Mouse (Mus musculus) forebrain, embryonic 14.5 days (tissue): ENCODE data around the gene Ifitm10. TPM values are rescaled to one million over a fixed set of nuclear protein-coding genes. Genes with fewer than 3 reads are reported as not detected.
"Not testable (repeated sequence)": the region's sequence is repeated elsewhere in the genome, so short reads cannot be mapped to it uniquely, and the experiment has no call there.

Experiments used
- ATAC-seq: fragments of 200-750 bp; cut with Nextera tagmentation; 2 replicates; pipeline ENCODE4 v1.8.0; 2017; ENCODE audit warnings: mild to moderate bottlenecking, moderate library complexity
- DNase-seq: peaks from one replicate; pipeline ENCODE4 v3.0.0-alpha.2; 2015; ENCODE audit warnings: low spot score
- H3K27ac ChIP-seq: fragments of 300-500 bp; sonication (generic); 2 replicates; pipeline ENCODE4 v1.5.1; 2014; ENCODE audit warnings: low read depth, mild to moderate bottlenecking, control low read depth, low read length, moderate library complexity
- H3K27me3 ChIP-seq: fragments of 300-500 bp; sonication (generic); replicated peaks from 2 replicates; pipeline ENCODE4 v1.6.1; 2014; ENCODE audit warnings: low read length, control low read depth, mixed read lengths; ENCODE audit not compliant: control insufficient read depth, insufficient read depth
- H3K36me3 ChIP-seq: fragments of 300-500 bp; sonication (generic); 2 replicates; pipeline ENCODE4 v1.6.1; 2014; ENCODE audit warnings: low read length, control low read depth; ENCODE audit not compliant: control insufficient read depth, insufficient read depth
- H3K4me1 ChIP-seq: fragments of 300-500 bp; sonication (generic); 2 replicates; pipeline ENCODE4 v1.6.1; 2014; ENCODE audit warnings: antibody characterized with exemption, low read length, control low read depth; ENCODE audit not compliant: control insufficient read depth, insufficient read depth
- H3K4me2 ChIP-seq: fragments of 300-500 bp; sonication (generic); 2 replicates; pipeline ENCODE4 v1.6.1; 2014; ENCODE audit warnings: mild to moderate bottlenecking, control low read depth, low read length
- H3K4me3 ChIP-seq: fragments of 300-500 bp; sonication (generic); 2 replicates; pipeline ENCODE4 v1.5.1; 2014; ENCODE audit warnings: low read depth, low read length, control low read depth
- H3K9ac ChIP-seq: fragments of 300-500 bp; sonication (generic); 2 replicates; pipeline ENCODE4 v1.6.1; 2014; ENCODE audit warnings: mild to moderate bottlenecking, low read length, control low read depth, moderate library complexity
- H3K9me3 ChIP-seq: fragments of 300-500 bp; sonication (generic); replicated peaks from 2 replicates; pipeline ENCODE4 v1.6.1; 2016; ENCODE audit warnings: low read length, control low read depth, mixed read lengths; ENCODE audit not compliant: control insufficient read depth
- WGBS: fragments of 180-500 bp; shearing (Covaris S2); extraction: QIAGEN DNeasy Blood & Tissue Kit; methylation state at CpG from one replicate; pipeline ENCODE4 v1.1.7; 2014; 5-methylcytosine and 5-hydroxymethylcytosine counted together
- polyA plus RNA-seq: library from polyadenylated mRNA; unstranded; fragments of >200 nt; fragmentation: Nextera tagmentation; extraction: Ambion mirVana; gene quantifications from 2 replicates; pipeline ENCODE4 v1.2.1, GENCODE M21; 2014

The Ifitm10 gene
- polyA plus RNA-seq, 1 experiment from 2014 or later = 1.9 TPM

- H3K27me3 ChIP-seq = no peaks in the 10 kb centered on the region
- 75% methylated on average over 9 of the region's 9 CpGs for WGBS
- no peaks in the 10 kb centered on the region for H3K4me1 ChIP-seq
- ATAC-seq = no peak
- H3K9me3 ChIP-seq = no peaks in the 10 kb centered on the region
- H3K4me2 ChIP-seq = no peak overlapping the region
- no peak overlapping the region for H3K4me3 ChIP-seq
- no peak overlapping the region for H3K27ac ChIP-seq
- no peaks in the 10 kb centered on the region for H3K36me3 ChIP-seq
- DNase-seq = no peak
- H3K9ac ChIP-seq = no peak overlapping the region
Measured at GRCm38 (mm10) chr7:142326714-142327445, 46.7 kb downstream of the Ifitm10 start.

GRCm38 (mm10) chr7:142323396-142324117 lies 50.0 kb downstream of the Ifitm10 start:
- no peak overlapping the region for H3K4me2 ChIP-seq
- DNase-seq (no peak), ATAC-seq (no peak)
- H3K4me3 ChIP-seq = no peak overlapping the region
- H3K4me1 ChIP-seq = no peaks in the 10 kb centered on the region; the same call in 1 of the 2 replicates
- H3K27me3 ChIP-seq = no peaks in the 10 kb centered on the region
- H3K27ac ChIP-seq = no peak overlapping the region
- no peaks in the 10 kb centered on the region for H3K9me3 ChIP-seq
- no peaks in the 10 kb centered on the region for H3K36me3 ChIP-seq
- no peak overlapping the region for H3K9ac ChIP-seq
- 89% methylated on average over 12 of the region's 12 CpGs for WGBS

GRCm38 (mm10) chr7:142322641-142323040 lies 50.9 kb downstream of the Ifitm10 start:
- ATAC-seq (no peak), DNase-seq (no peak)
- no peaks in the 10 kb centered on the region; the same call in 1 of the 2 replicates for H3K4me1 ChIP-seq
- no peaks in the 10 kb centered on the region for H3K27me3 ChIP-seq
- no peak overlapping the region for H3K4me3 ChIP-seq
- no peaks in the 10 kb centered on the region for H3K36me3 ChIP-seq
- H3K9me3 ChIP-seq = no peaks in the 10 kb centered on the region
- 92% methylated on average over 6 of the region's 6 CpGs for WGBS
- no peak overlapping the region for H3K27ac ChIP-seq
- no peak overlapping the region for H3K4me2 ChIP-seq
- H3K9ac ChIP-seq = no peak overlapping the region

DNA sequence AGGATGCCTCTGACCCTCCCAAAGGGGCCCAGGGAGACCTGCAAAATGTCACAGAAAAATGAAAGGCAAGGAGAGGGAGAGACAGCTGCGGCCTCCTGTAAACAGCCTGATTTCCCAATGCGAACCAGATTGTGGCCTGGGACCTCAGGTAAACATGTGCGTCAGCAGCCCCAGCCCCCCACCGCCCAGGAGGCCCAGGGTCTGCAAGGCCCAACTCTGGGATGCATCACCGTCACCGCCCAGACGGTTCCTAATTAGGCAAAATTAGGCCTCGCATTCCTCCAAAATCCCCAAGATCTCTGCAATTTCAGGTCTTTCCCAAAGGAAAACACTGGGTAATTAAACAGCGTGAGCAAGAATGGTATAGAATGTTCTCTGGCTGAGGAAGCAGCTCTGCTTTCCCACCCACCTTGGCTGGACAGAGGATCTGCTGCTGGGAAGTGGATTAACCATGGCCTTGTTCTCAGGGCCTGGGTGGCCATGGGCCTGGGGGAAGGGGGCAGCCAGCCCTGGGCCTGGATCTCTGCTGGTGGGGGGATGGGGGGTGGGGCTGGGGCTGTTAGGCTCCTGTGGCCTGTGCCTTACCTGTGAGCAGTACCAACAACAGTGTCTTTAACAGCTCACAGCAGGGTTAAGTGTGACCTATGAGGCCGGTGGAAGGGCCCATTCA lies 51.8 kb downstream of the Ifitm10 start:
- not testable (repeated sequence) for ATAC-seq, H3K9ac ChIP-seq, H3K36me3 ChIP-seq, H3K4me2 ChIP-seq, H3K27me3 ChIP-seq, H3K27ac ChIP-seq, H3K4me3 ChIP-seq, H3K4me1 ChIP-seq, DNase-seq, H3K9me3 ChIP-seq
- WGBS = 17% methylated on average over 4 of the region's 10 CpGs

- no peaks in the 10 kb centered on the region; the same call in 1 of the 2 replicates for H3K4me1 ChIP-seq
- ATAC-seq (no peak), DNase-seq (no peak)
- no peak overlapping the region for H3K9ac ChIP-seq
- no peak overlapping the region for H3K4me2 ChIP-seq
- 30% methylated on average over 2 of the region's 2 CpGs for WGBS
- H3K27me3 ChIP-seq = no peaks in the 10 kb centered on the region
- H3K4me3 ChIP-seq = no peak overlapping the region
- H3K36me3 ChIP-seq = no peaks in the 10 kb centered on the region
- H3K9me3 ChIP-seq = no peaks in the 10 kb centered on the region
- no peak overlapping the region for H3K27ac ChIP-seq
Measured at GRCm38 (mm10) chr7:142320906-142321305, 52.6 kb downstream of the Ifitm10 start.

DNA sequence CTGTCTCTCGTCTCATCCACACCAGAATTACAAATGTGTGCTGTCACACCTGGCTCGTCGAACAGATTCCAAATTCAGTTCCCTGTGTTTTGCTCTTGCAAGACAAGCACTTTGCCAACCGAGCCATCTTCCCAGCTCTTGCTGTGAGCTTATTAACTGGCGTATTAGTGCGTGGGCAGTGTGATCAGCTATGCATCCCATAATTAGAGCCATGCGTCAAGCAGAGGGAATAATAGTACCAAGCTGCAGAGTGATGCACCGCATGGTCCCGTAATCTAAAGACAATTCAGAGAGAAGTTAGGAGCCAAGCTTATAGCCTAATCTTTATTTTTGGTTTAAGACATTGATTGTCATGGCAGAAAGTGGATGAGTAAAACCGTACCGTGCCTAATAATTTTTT lies 54.4 kb downstream of the Ifitm10 start:
- WGBS = 68% methylated on average over 11 of the region's 11 CpGs
- Histone ChIP-seq H3K4me3 (no peak overlapping the region), H3K27me3 (no peaks in the 10 kb centered on the region), H3K4me2 (no peak overlapping the region), H3K4me1 (peaks cover 6% of the 10 kb centered on the region), H3K27ac (no peak overlapping the region), H3K9ac (no peak overlapping the region), H3K9me3 (no peaks in the 10 kb centered on the region), H3K36me3 (no peaks in the 10 kb centered on the region)
- DNase-seq (no peak), ATAC-seq (no peak)

DNA sequence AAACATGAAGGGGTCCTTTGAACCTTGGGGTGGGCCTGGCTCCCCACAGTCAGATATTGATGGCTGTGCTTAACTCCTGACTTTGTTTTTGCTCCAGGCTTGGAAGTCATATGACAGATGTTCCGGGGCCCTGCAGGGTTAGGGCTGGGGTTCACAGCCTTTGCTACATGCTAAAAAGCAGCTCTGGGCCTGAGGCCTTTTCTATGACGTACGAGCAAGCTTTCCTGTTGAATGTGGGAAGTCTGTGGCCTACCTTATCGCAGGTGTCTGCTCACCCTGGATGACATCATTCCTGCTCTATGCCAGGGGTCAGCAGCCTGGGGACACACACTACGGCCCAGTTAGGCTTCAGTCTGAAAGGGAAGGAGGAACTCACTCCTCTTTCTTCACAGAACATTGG lies 56.3 kb downstream of the Ifitm10 start:
- Histone ChIP-seq H3K9me3 (no peaks in the 10 kb centered on the region), H3K4me3 (no peak overlapping the region), H3K9ac (no peak overlapping the region), H3K27me3 (no peaks in the 10 kb centered on the region), H3K4me1 (peaks cover 6% of the 10 kb centered on the region), H3K36me3 (no peaks in the 10 kb centered on the region), H3K4me2 (no peak overlapping the region), H3K27ac (no peak overlapping the region)
- ATAC-seq (no peak), DNase-seq (no peak)
- WGBS = 77% methylated on average over 5 of the region's 5 CpGs

DNA sequence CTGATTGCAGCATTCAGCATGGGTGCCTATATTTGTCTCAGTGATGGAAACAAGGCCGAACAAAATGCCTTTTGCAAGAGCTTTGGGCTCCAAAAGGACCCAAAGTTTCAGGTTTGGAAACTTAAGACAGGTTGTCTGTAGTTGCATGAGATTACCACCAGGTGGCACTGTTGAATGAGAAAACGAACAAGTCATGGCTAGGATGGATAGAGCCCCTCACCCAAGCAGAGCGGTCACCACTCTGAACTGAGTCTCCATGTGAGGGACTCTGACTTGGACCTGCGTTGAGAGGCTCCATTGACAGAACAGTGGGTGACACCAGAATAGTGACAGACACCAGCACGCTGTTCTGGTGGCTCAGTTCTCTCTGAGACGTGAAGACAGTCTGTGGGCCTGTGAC lies 57.0 kb downstream of the Ifitm10 start:
- ATAC-seq = peak; percentile 37; the same call in 1 of the 2 replicates

More for the DNA sequence above, 57.0 kb downstream of the Ifitm10 start:
- Histone ChIP-seq H3K27ac (no peak overlapping the region), H3K4me3 (no peak overlapping the region), H3K4me2 (no peak overlapping the region), H3K9ac (no peak overlapping the region), H3K4me1 (peaks cover 6% of the 10 kb centered on the region), H3K36me3 (no peaks in the 10 kb centered on the region), H3K27me3 (no peaks in the 10 kb centered on the region), H3K9me3 (no peaks in the 10 kb centered on the region)
- DNase-seq = peak; percentile 69
- WGBS = 45% methylated on average over 6 of the region's 6 CpGs
